In genomic region chr1:64688046-64688445, GRCm38 (mm10) we compare ENCODE assay signal across 11 mouse cellular contexts.
"Had no signal": no experiment of that assay in that cellular context is flagged by ENCODE, and none has a peak within 500 bp of the region (broad histone marks: within the 10 kb centered on the region; RNA-seq: fewer than 3 reads in every experiment).

No protein-coding gene starts in this region.

- DNase-seq: kidney, adult 18-20 months; kidney, postnatal 10 days; lung, embryonic 14.5 days; lung, postnatal 10 days; lung, postnatal 4 days; midbrain, embryonic 14.5 days; retina, postnatal 1 day; right cerebral cortex, postnatal 4 days; spleen, adult 18-20 months; thymus, postnatal 14 days had no signal

- ATAC-seq: liver, embryonic 12.5 days had no signal
